Mouse (Mus musculus) erythroblast, embryonic 14.5 days (primary cell): ENCODE results near the gene Olfr420.

ENCODE experiments used
- GATA1 ChIP-seq: IDR thresholded peaks from 2 replicates; pipeline ENCODE4 v1.6.1; 2012; ENCODE audit warnings: low read length, inconsistent platforms, mixed read lengths
- TAL1 ChIP-seq: IDR thresholded peaks from 3 replicates; pipeline ENCODE4 v1.6.1; 2012; ENCODE audit warnings: low read length, inconsistent platforms, mixed read lengths

DNA sequence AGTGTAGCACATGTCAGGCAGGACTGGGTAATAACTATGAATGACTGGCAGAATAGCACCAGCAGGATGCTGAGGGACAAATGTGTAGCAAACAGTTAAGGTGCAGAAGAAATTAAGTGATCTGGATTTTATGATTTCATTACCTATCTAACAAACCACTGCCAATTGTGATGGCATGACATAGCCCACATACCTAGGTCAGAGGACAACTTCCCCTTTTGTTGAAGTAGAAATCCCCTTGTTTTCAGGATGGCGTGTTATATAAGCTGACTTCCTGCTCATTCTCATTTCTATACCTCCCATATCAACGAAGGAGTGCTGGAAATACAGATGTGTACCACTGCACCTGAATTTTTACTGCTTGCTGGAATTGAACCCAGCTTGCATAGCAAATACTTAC is 14.0 kb upstream of the Olfr420 start:
- TF ChIP-seq GATA1, result no peak
- TF ChIP-seq TAL1, result no peak
